Mouse (Mus musculus): Measurements from ENCODE around the gene H2al1i.
"Not testable (repeated sequence)": the region's sequence is repeated elsewhere in the genome, so short reads cannot be mapped to it uniquely, and the experiment has no call there.

GRCm38 (mm10) chrX:11298957-11299356, 25.5 kb upstream of the H2al1i start, which contains the start of gene H2al1a:
- TF ChIP-seq CTCF, POLR2A (IDR thresholded peaks at IDR 0.05; ENCODE audit: extremely low read depth, insufficient read depth, low read length): not testable (repeated sequence)
